Comparison of ENCODE assay signal across 12 mouse cellular contexts in genomic region chr14:114855055-114855740, GRCm38 (mm10).
DNase-seq lines count a peak whose midpoint lies in the region; ATAC-seq lines count a peak whose summit lies in the region.
"Had no signal": no experiment of that assay in that cellular context is flagged by ENCODE, and none has a peak within 500 bp of the region (broad histone marks: within the 10 kb centered on the region; RNA-seq: fewer than 3 reads in every experiment).

No protein-coding gene starts in this region.

- intact Hi-C loops in heart, postnatal 10 days (cut with DNase I): loop anchor here (1.0 to 10.0 kb wide), 3 partner anchors 58 to 190 kb away; no protein-coding TSS in a partner anchor

- H3K27ac ChIP-seq in forebrain, embryonic 10.5 days: peak overlapping the region; percentile 60; the same call in 1 of the 2 replicates
- no peak overlapping the region for H3K27ac ChIP-seq in forebrain, embryonic 14.5 days (ENCODE audit: low read depth, low read length)
- peak overlapping the region; percentile 74 for H3K27ac ChIP-seq in midbrain, embryonic 10.5 days (replicated peaks)
- H3K27ac ChIP-seq in midbrain, embryonic 16.5 days (ENCODE audit: low read length): no peak overlapping the region
- H3K27ac ChIP-seq in midbrain, embryonic 11.5 days (ENCODE audit: low read depth, low read length): no peak overlapping the region

- no peaks in the 10 kb centered on the region for H3K36me3 ChIP-seq in forebrain, embryonic 10.5 days (replicated peaks)
- H3K36me3 ChIP-seq in forebrain, embryonic 14.5 days (ENCODE audit: control insufficient read depth, insufficient read depth, low read length): no peaks in the 10 kb centered on the region
- no peaks in the 10 kb centered on the region for H3K36me3 ChIP-seq in midbrain, embryonic 10.5 days
- H3K36me3 ChIP-seq in midbrain, embryonic 16.5 days (ENCODE audit: control insufficient read depth, insufficient read depth, low read length): no peaks in the 10 kb centered on the region
- H3K36me3 ChIP-seq in midbrain, embryonic 11.5 days (ENCODE audit: control insufficient read depth, insufficient read depth, low read length): no peaks in the 10 kb centered on the region

- H3K27me3 ChIP-seq in forebrain, embryonic 10.5 days (ENCODE audit: poor library complexity, severe bottlenecking): peaks cover 11% of the 10 kb centered on the region
- H3K27me3 ChIP-seq in forebrain, embryonic 14.5 days (replicated peaks; ENCODE audit: control insufficient read depth, insufficient read depth, low read length): 0 out of 2 replicates have a peak, but pooled peaks cover 6% of the 10 kb centered on the region
- H3K27me3 ChIP-seq in midbrain, embryonic 10.5 days (ENCODE audit: low read depth, poor library complexity, severe bottlenecking): peaks cover 6% of the 10 kb centered on the region; the same call in 1 of the 2 replicates
- H3K27me3 ChIP-seq in midbrain, embryonic 16.5 days (ENCODE audit: control insufficient read depth, insufficient read depth, low read depth, low read length): no peaks in the 10 kb centered on the region; the same call in 1 of the 2 replicates
- H3K27me3 ChIP-seq in midbrain, embryonic 11.5 days (ENCODE audit: control insufficient read depth, insufficient read depth, low read length): no peaks in the 10 kb centered on the region
- H3K27me3 ChIP-seq: megakaryocyte, embryonic 14.5 days had no signal

- peaks cover 36% of the 10 kb centered on the region for H3K4me1 ChIP-seq in forebrain, embryonic 10.5 days
- no peaks in the 10 kb centered on the region for H3K4me1 ChIP-seq in forebrain, embryonic 14.5 days (ENCODE audit: control insufficient read depth, insufficient read depth, low read length)
- H3K4me1 ChIP-seq in midbrain, embryonic 10.5 days: peaks cover 37% of the 10 kb centered on the region
- peaks cover 6% of the 10 kb centered on the region for H3K4me1 ChIP-seq in midbrain, embryonic 16.5 days (ENCODE audit: control insufficient read depth, insufficient read depth, low read length)
- H3K4me1 ChIP-seq in midbrain, embryonic 11.5 days (ENCODE audit: control insufficient read depth, insufficient read depth, low read length): peaks cover 17% of the 10 kb centered on the region

- H3K4me3 ChIP-seq in forebrain, embryonic 10.5 days: no peak overlapping the region; the same call in 1 of the 2 replicates
- no peak overlapping the region for H3K4me3 ChIP-seq in forebrain, embryonic 14.5 days (ENCODE audit: low read depth, low read length)
- no peak overlapping the region for H3K4me3 ChIP-seq in midbrain, embryonic 10.5 days
- no peak overlapping the region for H3K4me3 ChIP-seq in midbrain, embryonic 16.5 days (ENCODE audit: low read depth, low read length)
- no peak overlapping the region for H3K4me3 ChIP-seq in midbrain, embryonic 11.5 days (ENCODE audit: low read depth, low read length)
- H3K4me3 ChIP-seq: megakaryocyte, embryonic 14.5 days had no signal

- H3K4me2 ChIP-seq in forebrain, embryonic 14.5 days (ENCODE audit: low read length): no peak overlapping the region
- H3K4me2 ChIP-seq in midbrain, embryonic 16.5 days (ENCODE audit: low read length): no peak overlapping the region
- H3K4me2 ChIP-seq in midbrain, embryonic 11.5 days: no peak overlapping the region

- no peak; the same call in 1 of the 2 replicates for ATAC-seq in forebrain, embryonic 14.5 days
- ATAC-seq in midbrain, embryonic 16.5 days: no peak
- ATAC-seq in midbrain, embryonic 11.5 days (ENCODE audit: low FRiP score): no peak
- no peak for ATAC-seq in megakaryocyte progenitor cell, adult 5-6 weeks (replicated peaks; ENCODE audit: poor library complexity)

- 14% methylated on average over 12 of the region's 12 CpGs for WGBS in forebrain, embryonic 10.5 days
- 11% methylated on average over 12 of the region's 12 CpGs for WGBS in forebrain, embryonic 14.5 days
- 21% methylated on average over 12 of the region's 12 CpGs for WGBS in midbrain, embryonic 10.5 days
- WGBS in midbrain, embryonic 16.5 days: 21% methylated on average over 12 of the region's 12 CpGs
- 18% methylated on average over 12 of the region's 12 CpGs for WGBS in midbrain, embryonic 11.5 days

- H3K9ac ChIP-seq in forebrain, embryonic 14.5 days (ENCODE audit: low read length): no peak overlapping the region
- no peak overlapping the region for H3K9ac ChIP-seq in midbrain, embryonic 16.5 days (ENCODE audit: low read depth, low read length)
- no peak overlapping the region for H3K9ac ChIP-seq in midbrain, embryonic 11.5 days (ENCODE audit: low read length)

- DNase-seq in forebrain, embryonic 10.5 days (ENCODE audit: extremely low spot score, low spot score): no peak
- DNase-seq in forebrain, embryonic 14.5 days (ENCODE audit: low spot score): no peak
- no peak for DNase-seq in midbrain, embryonic 10.5 days (ENCODE audit: low spot score)
- peak; percentile 90 for DNase-seq in midbrain, embryonic 11.5 days (ENCODE audit: low spot score, missing footprints)
- no peak for DNase-seq in heart, postnatal 10 days
- no peak for DNase-seq in cerebellum, postnatal 10 days
- DNase-seq: adrenal gland, postnatal 14 days; lung, adult 18-20 months; spleen, adult 18-20 months had no signal

- no peaks in the 10 kb centered on the region for H3K9me3 ChIP-seq in forebrain, embryonic 10.5 days
- no peaks in the 10 kb centered on the region for H3K9me3 ChIP-seq in forebrain, embryonic 14.5 days (replicated peaks; ENCODE audit: control insufficient read depth, low read length)
- H3K9me3 ChIP-seq in midbrain, embryonic 10.5 days (replicated peaks): no peaks in the 10 kb centered on the region
- no peaks in the 10 kb centered on the region for H3K9me3 ChIP-seq in midbrain, embryonic 16.5 days (replicated peaks; ENCODE audit: control insufficient read depth, low read length, poor library complexity, severe bottlenecking)
- H3K9me3 ChIP-seq in midbrain, embryonic 11.5 days (ENCODE audit: control insufficient read depth, low read length): no peaks in the 10 kb centered on the region
- H3K9me3 ChIP-seq: megakaryocyte, embryonic 14.5 days had no signal

Comparison
In these comparisons a context has a peak if more than half of its experiments do, and no peak if none do; other contexts are left out.
1. H3K27ac ChIP-seq: peak in forebrain, embryonic 10.5 days (single experiment) and midbrain, embryonic 10.5 days (single experiment); none in forebrain, embryonic 14.5 days (single experiment), midbrain, embryonic 16.5 days (single experiment) and midbrain, embryonic 11.5 days (single experiment).